Mouse (Mus musculus) kidney, adult 2 months (tissue): ENCODE measurements around the gene Cdca8. TPM values are rescaled to one million over a fixed set of nuclear protein-coding genes. Genes with fewer than 3 reads are reported as not detected.

Experiments
- DNase-seq: peaks from one replicate; pipeline ENCODE4 v3.0.0; 2021
- H3K27ac ChIP-seq: fragments of 200-500 bp; 2 replicates; pipeline ENCODE4 v1.5.1; 2012; ENCODE audit warnings: low read depth, low read length, control low read depth, inconsistent platforms; ENCODE audit not compliant: insufficient read depth
- H3K27me3 ChIP-seq: fragments of 200-500 bp; replicated peaks from 2 replicates; pipeline ENCODE4 v1.6.1; 2012; ENCODE audit warnings: mild to moderate bottlenecking, moderate library complexity, low read length, inconsistent platforms; ENCODE audit not compliant: control insufficient read depth, insufficient read depth
- H3K36me3 ChIP-seq: fragments of 200-500 bp; 2 replicates; pipeline ENCODE4 v1.6.1; 2012; ENCODE audit warnings: mild to moderate bottlenecking, moderate library complexity, low read length, inconsistent platforms; ENCODE audit not compliant: control insufficient read depth, insufficient read depth
- H3K4me1 ChIP-seq: fragments of 200-500 bp; 2 replicates; pipeline ENCODE4 v1.6.1; 2011; ENCODE audit warnings: low read length; ENCODE audit not compliant: control insufficient read depth, insufficient read depth
- H3K4me3 ChIP-seq: fragments of 200-500 bp; 2 replicates; pipeline ENCODE4 v1.5.1; 2011; ENCODE audit warnings: mild to moderate bottlenecking, low read depth, low read length, control low read depth; ENCODE audit not compliant: insufficient read depth
- CTCF ChIP-seq: fragments of 200-500 bp; conservative IDR thresholded peaks from 2 replicates; pipeline ENCODE4 v1.5.1; 2011; ENCODE audit warnings: low read depth, mild to moderate bottlenecking, control low read depth, low read length, moderate library complexity, mixed read lengths; ENCODE audit not compliant: insufficient read depth, insufficient read length
- POLR2A ChIP-seq: fragments of 200-500 bp; IDR thresholded peaks from one replicate; pipeline ENCODE4 v1.6.1; 2011; ENCODE audit warnings: low read depth, low read length, control low read depth
- WGBS: fragments of 180-500 bp; shearing (Covaris S2); methylation state at CpG from one replicate; pipeline ENCODE4 v1.1.7; 2018; 5-methylcytosine and 5-hydroxymethylcytosine counted together
- polyA plus RNA-seq: library from polyadenylated mRNA; depleted of rRNA; stranded (reverse); fragments of >200 nt; gene quantifications from 2 replicates; pipeline ENCODE4 v1.2.3, GENCODE M21; 2012; rRNA removed

Cdca8 gene
- polyA plus RNA-seq, 1 experiment, result 1.4 TPM

DNA sequence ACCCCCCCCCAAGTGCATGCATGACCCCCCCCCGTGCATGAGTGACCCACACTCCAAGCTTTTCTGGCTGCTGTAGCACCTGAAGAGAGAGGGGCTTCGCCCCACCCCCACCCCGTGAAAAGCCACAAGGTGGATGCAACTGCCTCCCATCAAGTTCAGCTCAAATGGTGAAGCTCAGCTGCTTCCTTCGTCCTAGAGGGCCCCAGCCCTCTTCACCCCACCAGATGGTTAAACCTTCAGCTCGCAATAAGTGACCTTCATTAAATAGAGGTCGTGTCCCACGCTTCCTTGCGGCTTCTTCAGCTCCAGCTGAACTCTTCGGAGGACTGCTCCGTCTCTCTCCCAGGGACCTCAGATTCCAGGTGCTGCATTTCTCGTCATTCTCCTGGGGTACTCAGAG, 58.5 kb downstream of the Cdca8 start, which contains the start of gene Epha10:
Gene Epha10, plus strand, starts transcription at position 301 of the 400 bp plus-strand sequence.
- TF ChIP-seq POLR2A, result no peak
- TF ChIP-seq CTCF, result no peak
- Histone ChIP-seq H3K36me3 (no peaks in the 10 kb centered on the region), H3K27me3 (no peaks in the 10 kb centered on the region; the same call in 1 of the 2 replicates), H3K4me1 (no peaks in the 10 kb centered on the region), H3K4me3 (no peak within 1 kb of the TSS), H3K27ac (no peak within 1 kb of the TSS)
- WGBS, result 6% methylated on average over 11 of the region's 11 CpGs
- no peak for DNase-seq

DNA sequence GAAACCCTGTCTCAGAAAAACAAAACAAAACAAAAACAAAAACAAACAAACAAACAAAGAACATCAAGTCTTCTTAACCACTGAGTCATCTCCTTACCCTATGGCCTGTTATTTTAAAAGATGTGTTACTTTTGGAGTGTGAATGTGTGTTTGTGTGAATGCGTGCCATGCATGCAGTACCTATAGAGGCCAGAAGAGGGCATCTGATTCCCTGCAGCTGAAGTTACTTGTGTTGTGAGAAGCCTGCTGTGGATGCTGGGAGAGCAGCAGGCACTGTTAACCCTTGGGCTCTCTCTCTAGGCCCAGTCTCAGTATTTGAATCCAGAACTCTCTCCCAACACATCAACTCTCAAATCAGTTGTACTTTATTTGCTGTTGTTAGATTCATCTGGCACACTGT, 66.4 kb downstream of the Cdca8 start:
- no peaks in the 10 kb centered on the region for H3K36me3 ChIP-seq
- H3K4me3 ChIP-seq, result no peak overlapping the region
- no peak overlapping the region for H3K27ac ChIP-seq
- no peak for DNase-seq
- H3K27me3 ChIP-seq, result no peaks in the 10 kb centered on the region
- no peaks in the 10 kb centered on the region for H3K4me1 ChIP-seq
- 94% methylated on average over 1 of the region's 1 CpGs for WGBS
- TF ChIP-seq CTCF (no peak), POLR2A (no peak)

Other genes starting within 250 kb of the Cdca8 start
- 6.4 and 7.9 TPM in 2 replicates for gene Utp11, start 245.7 kb downstream of the Cdca8 start, polyA plus RNA-seq
- 8.5 and 10.8 TPM in 2 replicates for gene Fhl3, start 238.6 kb downstream of the Cdca8 start, polyA plus RNA-seq
- gene Sf3a3, start 224.5 kb downstream of the Cdca8 start, polyA plus RNA-seq, result 11.1 and 14.5 TPM in 2 replicates
- gene Inpp5b, start 197.5 kb downstream of the Cdca8 start, polyA plus RNA-seq, result 61.0 and 64.2 TPM in 2 replicates
- 7.5 and 8.9 TPM in 2 replicates for gene Mtf1, start 137.2 kb downstream of the Cdca8 start, polyA plus RNA-seq
- 34.3 TPM in 2 replicates for gene Yrdc, start 88.6 kb downstream of the Cdca8 start, polyA plus RNA-seq
- gene 1110065P20Rik, start 88.1 kb downstream of the Cdca8 start, polyA plus RNA-seq, result 57.8 and 69.5 TPM in 2 replicates
- 0.27 and 0.33 TPM in 2 replicates for gene Maneal, start 77.1 kb downstream of the Cdca8 start, polyA plus RNA-seq
- gene Epha10, start 58.4 kb downstream of the Cdca8 start, polyA plus RNA-seq, result 0.01 TPM in 1 of 2 replicates, not detected in the other
- gene 9930104L06Rik, start 2.3 kb downstream of the Cdca8 start, polyA plus RNA-seq, result 7.7 and 8.1 TPM in 2 replicates
- gene Rspo1, start 47.1 kb upstream of the Cdca8 start, polyA plus RNA-seq, result 2.0 and 2.5 TPM in 2 replicates
- 14.3 TPM in 2 replicates for gene Gnl2, start 77.3 kb upstream of the Cdca8 start, polyA plus RNA-seq
- 0.44 and 0.48 TPM in 2 replicates for gene Dnali1, start 126.4 kb upstream of the Cdca8 start, polyA plus RNA-seq
- gene Snip1, start 127.4 kb upstream of the Cdca8 start, polyA plus RNA-seq, result 7.3 and 8.3 TPM in 2 replicates
- gene Meaf6, start 145.8 kb upstream of the Cdca8 start, polyA plus RNA-seq, result 10.8 and 17.5 TPM in 2 replicates
- gene Zc3h12a, start 188.5 kb upstream of the Cdca8 start, polyA plus RNA-seq, result 4.4 and 5.3 TPM in 2 replicates